Mouse (Mus musculus) ZHBTc4 (cell line): ENCODE data around the gene Cirbp.

Experiments
- DNase-seq: peaks from one replicate; pipeline ENCODE4 v3.0.0-alpha.2; 2011; ENCODE audit warnings: low read depth, low spot score

The Cirbp gene

DNA sequence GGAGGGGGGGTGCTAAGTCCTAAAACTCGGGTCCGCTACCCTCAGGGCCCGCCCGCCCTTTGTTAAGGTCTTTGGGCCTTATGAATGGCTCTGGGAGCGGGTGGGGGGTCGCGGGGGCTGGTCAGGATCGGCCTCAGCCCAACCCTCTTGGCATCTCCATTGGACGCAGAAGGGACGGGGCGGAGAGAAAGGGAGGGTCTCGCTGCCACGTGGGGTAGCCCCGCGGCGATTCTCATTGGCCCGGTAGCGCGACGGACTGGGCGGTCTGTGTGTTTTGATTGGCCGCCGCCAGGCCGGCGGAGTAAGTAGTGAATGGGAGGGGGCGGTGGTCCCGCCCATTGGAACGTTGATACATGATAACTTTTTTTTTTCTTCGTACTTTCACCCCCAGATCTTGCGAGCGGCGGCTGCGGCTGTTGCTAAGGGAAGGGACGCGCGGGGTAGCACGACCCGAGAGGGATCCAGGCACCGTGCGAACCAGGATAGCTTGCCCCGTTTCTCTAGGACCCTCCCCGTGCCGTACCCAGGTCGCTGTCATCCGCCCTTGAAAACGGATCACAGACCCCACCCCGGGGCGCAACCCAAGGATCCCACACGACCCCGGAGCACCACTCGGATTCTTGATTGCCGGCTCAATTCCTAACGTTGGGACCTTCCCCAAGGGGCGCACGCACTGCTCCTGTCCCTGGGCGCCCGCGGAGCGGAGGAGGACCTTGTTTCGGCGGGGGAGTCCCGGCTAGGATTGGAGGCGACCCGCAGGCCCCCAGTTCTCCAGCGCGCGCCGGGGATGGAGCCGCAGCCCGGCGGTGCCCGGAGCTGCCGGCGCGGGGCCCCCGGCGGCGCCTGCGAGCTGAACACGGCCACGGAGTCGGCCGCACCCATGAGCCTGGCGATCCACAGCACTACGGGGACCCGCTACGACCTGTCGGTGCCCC lies 16.2 kb upstream of the Cirbp start:
- peak; percentile 99 for DNase-seq

DNA sequence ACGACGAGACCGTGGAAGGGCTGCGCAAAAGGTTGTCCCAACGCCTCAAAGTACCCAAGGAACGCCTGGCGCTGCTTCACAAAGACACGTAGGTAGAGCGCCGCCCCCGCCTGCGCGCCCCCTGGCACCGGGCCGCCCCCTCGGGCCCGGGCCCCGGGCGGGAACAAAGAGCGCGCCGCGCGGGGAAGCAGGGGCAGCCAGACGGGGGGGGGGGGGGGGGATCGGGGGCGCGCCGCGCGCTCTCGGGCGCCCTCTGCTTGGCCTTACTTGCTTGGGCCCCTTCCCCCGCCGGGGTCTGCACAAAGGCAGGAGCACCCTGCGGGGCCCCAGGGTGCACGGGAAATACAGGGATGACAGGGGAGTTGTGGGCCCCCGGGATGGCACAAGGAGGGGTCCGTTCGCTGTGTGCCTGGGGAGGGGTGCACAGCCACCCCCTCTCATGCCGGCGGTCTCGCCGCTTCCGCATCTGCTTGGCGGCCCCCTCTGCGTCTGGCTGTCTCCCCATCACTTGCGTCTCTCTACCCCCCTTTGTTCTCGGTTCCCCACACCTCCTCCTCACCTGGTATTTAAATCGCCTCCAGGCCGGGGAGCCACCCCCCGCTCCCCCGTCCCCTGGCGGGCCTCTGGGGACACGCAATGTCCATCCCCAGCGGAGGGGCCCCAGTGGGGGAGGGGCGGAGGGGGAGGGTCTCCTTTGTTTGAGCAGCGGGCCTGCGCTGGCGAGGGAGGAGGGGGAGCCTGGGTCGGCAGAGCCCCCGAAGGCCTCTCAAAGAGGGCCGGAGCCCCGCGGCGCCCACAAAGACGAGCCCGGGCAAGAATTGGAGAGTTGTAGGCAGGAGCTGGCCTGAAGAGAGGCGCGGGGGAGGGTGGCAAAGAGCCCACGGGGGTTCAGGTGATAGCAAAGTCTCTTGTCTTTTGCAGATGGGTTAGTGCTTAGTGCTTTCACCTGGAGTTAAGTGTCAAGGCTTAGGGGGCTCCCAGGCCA lies 15.3 kb upstream of the Cirbp start:
- DNase-seq = peak; percentile 59

DNA sequence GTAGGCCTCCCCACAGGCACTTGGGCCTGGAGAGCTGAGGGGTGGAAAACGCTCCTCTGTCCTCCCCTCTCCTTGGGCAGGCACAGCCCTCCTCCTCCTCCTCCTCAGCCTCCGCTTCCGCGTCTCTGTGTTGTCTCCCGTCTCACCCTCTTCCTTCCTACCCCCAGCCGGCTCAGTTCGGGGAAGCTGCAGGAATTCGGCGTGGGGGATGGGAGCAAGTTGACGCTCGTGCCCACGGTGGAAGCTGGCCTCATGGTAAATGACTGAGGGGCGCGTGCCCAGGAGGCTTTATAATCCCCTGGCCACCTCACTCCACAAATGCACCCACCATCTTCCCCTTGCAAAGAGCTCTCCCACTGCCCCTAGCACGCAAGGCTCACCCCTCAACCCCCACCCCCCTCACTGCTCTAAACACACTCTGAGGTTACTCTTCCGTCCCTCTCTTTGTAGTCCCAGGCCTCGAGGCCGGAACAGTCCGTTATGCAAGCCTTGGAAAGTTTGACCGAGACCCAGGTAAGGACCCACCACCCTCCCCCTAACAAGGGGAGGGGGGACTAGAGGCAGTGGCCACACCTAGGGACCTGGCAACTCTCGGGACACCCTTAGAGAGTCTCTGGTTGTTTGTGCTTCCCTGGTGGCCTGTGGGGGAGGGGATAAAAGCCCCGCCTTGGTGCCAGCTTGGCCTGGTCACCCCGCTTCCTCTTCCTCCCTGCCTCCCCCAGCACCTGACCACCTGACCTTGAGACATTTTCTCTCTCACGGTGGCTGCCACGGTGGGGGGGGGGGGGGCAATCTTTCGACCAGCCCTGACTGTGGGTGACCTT lies 14.4 kb upstream of the Cirbp start:
- DNase-seq = peak; percentile 69

DNA sequence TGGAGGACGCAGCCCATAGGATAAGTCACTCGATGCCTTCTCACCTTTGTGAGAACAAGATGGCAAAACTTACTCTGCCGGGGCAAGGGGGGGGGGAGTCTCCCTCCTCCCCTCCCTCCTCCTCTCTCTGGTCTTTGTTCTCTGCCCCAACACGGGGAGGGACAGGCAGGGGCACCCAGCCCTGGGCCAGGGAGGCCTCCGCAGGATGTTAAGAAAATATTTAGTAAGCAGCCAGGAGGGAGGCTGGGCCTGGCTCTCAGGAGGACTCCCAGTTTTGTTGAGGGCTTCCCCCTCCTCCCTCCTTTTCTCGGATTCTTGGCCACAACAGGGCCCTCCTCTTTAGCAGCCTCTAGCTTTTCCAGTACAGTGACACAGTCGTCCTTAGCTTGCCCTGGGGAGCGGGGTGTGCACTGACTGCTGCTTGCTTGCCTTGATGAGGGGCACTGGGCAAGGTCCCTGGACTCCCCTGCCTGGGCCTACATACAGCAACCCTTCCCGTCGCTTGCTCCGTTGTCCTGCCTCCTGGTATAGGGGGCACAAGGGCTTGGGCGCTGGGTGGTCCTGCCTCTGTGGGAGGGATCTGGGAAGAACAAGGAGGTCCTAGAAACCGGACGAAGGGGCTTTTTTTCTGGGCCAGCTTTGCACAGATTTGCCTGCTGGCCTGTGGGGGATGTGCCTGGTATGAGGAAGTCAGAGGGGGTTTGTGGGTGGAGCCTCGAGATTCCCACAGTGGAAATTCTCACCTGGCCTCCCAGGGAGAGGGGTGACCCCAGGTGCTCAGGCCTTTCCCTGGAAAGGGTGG lies 13.5 kb upstream of the Cirbp start:
- peak; percentile 52 for DNase-seq

DNA sequence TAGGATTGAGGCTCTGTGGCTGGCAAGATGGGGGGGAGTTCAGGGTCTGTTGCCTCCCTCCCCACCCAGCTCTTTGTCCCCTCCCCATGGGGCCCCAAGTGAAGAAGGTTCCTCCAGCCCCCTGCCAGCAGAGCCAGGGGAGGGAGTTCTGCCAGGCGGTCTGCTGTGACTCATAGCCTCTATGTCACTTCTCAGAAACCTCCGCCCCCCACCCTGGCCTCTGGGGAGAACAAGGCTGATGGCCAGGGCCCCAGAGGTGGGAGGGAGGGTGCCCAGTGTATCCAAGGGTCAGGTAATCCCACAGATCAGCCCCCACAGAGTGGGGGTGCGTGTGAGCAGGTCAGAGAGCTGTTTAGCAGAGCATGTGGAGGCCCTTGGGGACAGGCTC lies 12.9 kb upstream of the Cirbp start:
- no peak for DNase-seq

DNA sequence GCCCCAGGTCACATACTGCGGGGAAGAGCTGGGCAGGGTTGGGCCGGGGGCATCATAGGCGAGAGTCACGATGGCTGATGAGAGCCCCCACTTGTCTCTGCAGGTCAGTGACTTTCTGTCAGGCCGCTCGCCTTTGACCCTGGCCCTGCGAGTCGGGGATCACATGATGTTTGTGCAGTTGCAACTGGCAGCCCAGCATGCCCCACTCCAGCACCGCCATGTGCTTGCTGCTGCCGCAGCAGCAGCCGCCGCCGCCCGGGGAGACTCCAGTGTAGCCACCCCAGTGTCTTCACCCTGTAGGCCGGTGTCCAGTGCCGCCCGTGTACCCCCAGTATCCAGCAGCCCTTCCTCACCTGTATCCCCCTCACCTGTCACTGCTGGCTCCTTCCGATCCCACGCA lies 12.1 kb upstream of the Cirbp start:
- DNase-seq = no peak

DNA sequence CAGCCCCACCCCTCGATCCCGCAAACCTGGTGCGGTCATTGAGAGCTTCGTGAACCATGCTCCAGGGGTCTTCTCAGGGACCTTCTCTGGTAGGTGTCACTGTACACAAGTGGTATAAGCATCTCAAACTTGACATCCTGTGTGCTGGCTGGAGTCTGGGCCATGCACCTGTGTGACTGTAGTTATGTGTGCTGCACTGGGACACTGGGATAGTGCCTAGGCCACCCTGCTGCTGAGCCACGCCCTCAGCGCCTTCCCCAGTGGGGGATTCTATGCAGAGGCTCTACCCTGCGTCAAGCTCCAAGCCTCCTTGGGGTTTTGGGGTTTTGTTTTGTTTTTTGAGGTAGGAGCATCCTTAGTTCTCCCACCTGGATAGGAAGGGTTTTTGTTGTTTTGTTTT lies 11.4 kb upstream of the Cirbp start:
- DNase-seq = no peak

DNA sequence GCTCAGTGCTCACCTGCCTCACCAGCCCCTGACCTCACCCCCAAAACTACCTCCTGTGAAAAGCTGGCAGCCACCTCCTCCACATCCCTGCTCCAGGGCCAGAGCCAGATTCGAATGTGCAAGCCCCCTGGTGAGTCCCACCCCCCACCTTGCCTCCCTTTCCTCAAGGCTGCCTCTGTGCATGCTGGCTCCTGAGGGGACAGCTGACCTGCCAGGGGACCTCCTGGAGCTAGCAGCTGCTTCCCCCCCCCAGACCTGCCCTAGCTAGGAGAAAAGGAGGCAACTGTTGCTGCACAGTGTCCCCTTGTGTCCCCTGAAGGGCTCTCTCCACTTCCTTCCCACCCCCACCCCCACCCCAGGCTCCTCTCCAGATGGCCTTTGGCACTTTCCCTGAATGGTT lies 10.5 kb upstream of the Cirbp start:
- no peak for DNase-seq

DNA sequence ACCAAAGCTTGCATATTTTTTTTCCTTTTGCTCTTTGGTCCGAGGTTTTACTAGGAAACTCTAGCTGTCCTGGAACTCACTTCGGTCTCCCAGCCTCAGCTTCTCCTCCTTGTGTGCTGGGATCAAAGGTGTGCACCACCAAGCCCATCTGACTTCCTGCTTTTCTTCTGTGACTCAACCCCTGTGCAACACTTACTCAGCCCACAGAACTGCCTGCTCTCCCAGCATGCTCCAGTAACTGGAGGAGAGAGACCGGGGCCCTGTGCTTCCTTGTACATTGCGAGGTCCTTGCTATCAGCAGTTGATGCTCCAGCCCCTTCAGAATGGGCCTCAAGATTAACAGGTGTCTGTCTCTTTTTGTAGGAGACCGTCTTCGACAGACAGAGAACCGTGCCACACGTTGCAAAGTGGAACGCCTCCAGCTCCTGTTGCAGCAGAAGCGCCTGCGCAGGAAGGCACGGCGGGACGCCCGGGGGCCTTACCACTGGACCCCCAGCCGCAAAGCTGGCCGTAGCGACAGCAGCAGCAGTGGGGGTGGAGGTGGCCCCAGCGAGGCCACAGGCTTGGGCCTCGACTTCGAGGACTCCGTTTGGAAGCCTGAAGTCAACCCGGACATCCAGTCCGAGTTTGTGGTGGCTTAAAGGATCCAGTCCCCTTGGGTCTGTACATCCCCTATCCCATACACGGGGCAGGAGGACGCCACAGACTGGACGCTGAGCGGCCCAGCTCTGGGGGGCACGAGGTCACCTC lies 9.6 kb upstream of the Cirbp start:
- no peak for DNase-seq

DNA sequence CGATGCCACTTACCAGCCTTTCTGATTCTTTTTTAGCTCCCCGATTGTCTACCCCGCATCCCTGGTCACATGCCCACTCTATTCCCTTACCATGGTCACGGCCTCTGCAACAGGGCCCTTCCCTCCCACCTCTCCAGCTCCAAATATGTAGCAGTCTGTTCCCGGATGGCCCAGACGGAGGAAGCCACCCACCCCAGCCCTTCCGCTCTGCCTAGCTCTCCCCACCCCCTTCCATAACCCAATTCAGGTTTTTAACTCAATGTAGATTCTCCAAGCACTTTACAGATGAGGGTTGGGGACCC lies 9.1 kb upstream of the Cirbp start:
- no peak for DNase-seq

DNA sequence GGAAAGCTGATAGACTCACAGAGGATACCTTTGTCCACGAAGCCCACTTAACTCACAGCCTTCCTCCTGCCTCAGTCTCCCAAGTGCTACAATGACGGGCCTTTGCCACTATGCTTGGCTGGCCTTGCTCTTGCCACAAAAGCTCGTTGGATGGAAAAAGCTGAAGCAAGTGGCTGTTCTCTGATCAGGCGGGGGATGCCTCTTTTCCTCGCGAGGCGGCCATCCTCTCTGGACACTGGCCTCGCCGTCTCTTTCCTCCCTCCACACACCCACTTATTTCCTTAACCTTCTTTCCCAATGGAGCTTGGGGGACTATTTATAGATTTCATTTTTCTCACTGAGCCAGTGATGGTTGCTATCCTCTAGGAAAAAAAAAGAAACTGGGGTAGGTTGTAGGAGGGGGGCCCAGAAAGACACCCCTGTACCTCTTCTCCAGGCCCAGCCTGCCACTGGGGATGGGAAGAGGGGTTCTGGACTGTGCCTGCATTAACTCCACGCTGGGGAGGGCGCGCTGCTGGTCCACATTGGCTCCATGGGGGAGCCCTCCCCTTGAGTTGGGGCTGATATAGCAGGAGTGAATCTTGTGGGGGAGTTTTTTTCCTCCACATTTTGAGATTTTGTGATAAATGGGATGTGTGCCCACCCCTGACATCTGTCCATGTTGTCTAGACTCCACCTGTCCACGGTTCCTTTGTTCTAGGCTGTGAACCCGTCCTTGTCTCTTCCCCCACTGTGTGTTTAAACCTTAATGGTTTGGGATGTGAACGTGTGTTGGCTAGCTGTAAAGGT lies 8.4 kb upstream of the Cirbp start:
- no peak for DNase-seq

DNA sequence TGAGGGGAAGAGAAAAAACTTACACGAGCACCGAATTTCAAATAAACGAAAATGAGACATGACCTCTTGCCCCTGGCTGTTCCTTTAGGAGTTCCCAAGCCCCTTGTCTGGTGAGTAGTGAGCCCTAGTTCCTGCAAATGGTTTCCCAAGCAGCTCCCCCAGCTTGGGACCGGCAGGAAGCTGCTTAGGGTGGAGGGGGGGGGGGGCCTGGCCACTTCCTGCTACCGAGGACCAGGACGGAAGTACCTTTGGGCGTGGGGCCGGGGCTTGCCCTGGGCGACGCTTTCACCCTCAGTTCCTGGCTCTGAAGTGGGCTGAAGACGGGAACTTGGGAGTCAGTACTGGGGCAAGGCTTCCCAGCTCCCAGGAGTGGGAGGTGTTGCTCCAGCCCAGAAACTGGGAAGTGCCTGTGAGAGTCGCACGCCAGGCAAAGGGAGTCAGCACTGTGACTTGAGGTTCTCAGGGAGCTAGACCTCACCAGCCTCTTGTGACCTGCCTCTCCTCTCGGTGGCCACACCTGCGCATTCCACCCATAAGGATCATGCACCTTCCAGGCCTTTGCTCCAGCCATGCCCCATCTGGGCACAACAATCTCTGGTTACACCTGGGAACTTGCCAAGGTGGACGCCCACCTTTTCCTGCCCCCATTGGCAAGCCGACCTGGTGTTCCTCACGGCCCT lies 7.3 kb upstream of the Cirbp start:
- DNase-seq = peak; percentile 72

DNA sequence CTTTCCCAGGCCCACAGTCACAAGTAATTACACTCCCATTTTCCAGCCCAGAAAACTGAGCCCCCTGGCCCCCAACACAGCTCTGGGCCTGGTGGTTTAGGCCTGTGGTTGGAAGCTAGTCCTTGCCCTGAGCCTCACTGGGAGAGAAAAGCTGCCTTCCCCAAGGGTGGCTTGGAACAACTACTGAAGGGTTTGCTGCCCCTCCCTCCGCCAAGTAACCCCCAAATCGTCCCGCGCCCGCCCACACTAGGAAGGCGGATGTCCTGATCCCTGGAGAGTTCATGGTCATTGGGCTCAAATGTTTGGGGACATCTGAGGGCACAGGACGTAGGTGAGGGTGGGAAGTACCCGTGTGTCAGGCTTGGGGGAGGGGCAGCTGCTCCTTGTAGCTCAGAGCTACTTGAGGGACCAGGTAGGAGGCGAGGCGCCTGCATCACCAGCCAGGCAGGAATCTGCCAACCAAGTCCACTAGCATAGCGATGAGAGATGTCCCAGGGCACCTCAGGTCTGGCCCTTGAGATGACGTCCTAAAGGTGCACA lies 6.7 kb upstream of the Cirbp start:
- DNase-seq = peak; percentile 48

DNA sequence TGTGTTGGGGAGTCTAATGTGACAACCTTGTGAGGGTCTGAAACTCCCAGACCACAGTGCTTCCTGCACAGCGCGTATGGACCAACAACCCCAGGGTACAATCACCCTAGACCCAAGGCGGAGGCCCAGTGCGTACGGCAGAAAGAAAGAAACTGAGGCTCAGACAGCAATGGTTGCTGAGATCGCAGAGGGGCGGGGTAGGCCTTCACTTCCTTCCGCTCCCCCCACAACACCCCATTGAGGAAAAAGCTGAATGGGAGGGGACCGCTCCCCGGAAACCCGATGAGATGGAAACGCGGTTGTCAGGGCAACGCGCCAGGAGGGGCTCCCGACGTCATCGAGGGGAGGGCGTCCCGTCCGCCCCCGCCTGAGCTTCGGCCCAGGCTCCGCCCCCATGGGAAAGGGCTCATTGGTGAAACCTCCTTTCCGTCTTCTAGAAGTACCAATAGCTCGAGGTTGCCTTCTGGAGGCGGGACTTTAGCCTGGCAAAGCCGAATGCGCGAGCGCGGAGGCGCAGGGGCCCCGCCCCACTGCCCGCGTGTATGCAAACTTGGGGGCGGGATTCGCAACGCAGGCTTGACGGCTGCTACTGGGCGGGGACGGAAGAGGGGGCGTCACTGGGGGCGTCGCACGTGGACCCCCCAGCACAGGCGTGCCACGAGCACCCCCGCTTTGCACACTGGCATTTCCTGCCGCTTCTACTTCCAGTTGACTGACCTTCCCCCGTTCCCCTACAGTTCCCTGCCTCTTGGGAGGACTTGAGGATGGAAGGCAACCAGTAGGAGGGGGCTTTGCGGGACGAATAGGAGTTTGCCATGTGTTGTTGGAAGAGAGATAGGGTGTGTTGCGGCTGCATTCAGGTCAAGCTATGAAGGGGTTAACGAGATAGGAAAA lies 6.0 kb upstream of the Cirbp start:
- DNase-seq = peak; percentile 98

DNA sequence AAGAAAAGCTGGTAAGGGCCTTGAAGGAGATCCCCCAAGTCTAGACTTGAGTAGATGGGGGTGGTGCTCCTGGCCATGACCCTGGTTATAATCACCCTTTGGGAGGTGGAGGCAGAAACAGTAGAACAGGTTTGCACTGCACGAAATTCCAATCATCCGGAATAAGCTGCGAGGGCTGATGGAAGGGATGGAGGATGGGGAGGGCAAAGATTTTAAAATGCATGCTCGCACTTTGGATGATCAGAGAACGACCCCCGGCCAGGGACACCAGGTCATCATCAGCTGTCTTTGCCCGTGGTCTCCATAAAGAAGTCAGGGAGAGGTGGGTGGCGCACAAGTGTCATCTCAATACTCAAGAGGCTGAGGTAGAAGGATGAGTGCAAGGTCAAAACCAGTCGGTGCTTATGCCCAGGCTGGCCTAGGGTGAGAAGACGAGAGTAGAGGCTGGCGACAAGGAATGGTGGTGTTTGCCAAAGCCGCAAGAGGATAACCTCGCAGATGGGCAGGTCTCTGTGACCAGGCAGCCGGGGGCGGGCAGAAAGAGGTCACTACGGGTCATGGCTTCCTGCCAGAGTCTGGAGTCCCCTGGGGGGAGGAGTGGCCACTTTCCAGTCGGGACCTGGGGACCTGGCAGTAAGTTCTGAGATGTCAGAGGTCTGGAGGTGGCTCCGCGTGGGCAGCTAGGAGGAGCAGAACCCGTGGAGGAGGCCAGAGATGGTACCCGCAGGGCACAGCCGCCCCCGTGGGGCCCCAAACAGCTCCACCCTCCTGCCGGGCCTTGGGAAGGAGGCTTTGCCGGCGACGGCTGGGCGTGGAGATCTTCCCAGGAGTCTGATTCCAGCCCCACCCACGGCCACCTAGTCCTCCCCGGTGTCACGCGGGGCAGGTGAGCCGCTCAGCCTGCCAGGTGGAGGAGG lies 5.1 kb upstream of the Cirbp start:
- DNase-seq = peak; percentile 76

DNA sequence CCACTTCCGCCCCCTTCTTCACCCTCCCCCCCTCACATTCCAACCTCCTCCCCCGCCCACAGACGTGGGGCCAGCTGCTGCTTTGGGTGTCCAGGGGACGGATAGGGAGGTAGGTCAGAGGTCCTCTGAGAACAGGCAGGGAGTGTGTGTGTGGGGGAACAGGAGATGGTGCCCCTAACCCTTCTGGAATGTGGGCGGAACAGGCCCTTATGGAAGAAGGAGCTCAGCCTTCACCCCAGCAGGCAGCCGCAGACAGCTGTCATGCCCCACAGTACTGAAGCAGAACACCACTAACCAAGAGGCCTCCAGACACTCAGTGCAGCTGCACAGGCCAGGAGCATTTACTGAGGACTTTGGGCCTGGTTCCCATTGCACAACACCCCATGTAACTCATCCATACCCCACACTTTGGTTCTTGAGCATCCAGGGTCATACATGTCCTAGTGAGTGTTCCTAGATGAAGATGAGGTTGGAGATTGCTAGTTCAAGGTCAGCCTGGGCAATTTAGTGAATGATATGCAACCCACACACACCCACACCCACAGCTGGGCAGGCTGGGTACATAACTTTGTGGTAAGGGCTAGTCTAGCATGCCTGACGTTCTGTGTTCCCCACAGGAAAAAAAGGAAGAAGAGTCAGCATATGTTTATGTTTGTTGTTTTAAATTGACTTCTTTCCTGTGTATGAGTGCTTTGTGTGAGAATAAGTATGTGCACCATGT lies 4.1 kb upstream of the Cirbp start:
- DNase-seq = no peak
